Mouse (Mus musculus) erythroid progenitor cell, adult 5-6 weeks (primary cell): ENCODE results near the gene Ppcdc. TPM values are rescaled to one million over a fixed set of nuclear protein-coding genes. Genes with fewer than 3 reads are reported as not detected.

Source experiments
- ATAC-seq: replicated peaks from 2 replicates; pipeline ENCODE4 v1.8.0; 2016; ENCODE audit warnings: moderate number of reproducible peaks, mild to moderate bottlenecking, moderate TSS enrichment, inconsistent platforms; ENCODE audit not compliant: poor library complexity, low FRiP score, severe bottlenecking
- total RNA-seq, 2 experiments: library from RNA; stranded (forward) in 1 of 2; stranded (reverse) in 1 of 2; fragments of 150-400 nt in 1 of 2; fragments of 186-747, 209-891 nt in 1 of 2; gene quantifications; 2 replicates each; pipeline versions ENCODE4 v1.2.3 to v1.2.4; 2015 to 2017; ENCODE audit warnings: low replicate concordance in 2 of 2

Ppcdc gene
- total RNA-seq, 2 experiments from 2014 or later = 6.1 to 17.2 TPM

DNA sequence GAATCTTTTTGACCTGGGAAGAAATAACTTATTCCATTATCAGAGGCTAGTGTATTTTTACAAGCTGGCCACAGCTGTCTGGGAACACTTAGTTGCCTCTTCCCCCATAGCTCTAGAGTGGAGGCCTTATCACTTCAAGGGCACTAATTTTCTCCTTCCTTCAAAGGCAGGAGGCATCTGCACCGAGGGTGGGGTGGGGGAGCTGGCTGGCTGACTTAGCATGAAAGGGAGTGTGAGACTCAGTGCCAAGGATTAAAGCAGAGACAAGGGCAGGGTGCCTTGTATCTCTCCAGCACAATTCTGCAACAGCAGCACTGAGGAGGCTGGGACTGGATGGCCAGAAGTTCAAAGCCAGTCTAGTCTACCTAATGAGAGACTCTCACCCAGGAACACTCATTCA lies 50.8 kb downstream of the Ppcdc start:
- no peak for ATAC-seq

DNA sequence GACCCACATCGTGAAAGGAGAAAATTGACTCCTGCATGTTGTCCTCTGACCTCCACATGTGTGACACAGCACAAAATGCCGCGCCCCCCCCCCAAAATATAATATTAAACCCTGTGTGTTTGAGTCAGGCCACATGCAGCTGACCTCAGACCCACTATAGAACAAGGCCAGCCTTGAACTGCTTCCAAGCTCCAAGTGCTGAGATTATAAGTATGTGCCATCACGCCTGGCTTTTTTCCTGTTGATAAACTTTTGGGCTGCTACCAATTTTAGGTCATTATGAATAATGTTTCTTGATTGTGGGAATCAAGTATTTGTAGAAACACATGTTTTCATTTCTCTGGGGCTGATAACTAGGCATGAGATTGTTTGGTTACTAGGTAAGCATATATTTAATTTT lies 53.0 kb downstream of the Ppcdc start:
- ATAC-seq = no peak

DNA sequence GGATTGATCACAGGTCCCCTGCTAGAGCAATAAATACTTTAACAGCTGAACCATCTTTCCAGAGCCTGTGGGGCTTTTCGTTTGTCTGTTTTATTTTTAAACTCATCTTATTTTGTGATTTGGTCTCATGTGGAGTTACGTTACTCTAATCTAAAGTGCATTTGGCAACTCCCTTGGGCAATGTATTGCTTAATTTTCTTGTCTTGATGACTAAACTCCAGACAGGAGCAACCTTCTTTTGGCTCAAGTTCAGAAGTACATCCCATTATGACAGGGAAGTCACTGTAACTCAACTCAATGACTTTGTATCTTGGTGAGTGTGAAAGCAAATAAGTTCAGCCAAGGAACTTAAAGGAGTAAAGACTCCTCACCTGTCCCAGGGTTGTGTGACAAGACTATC lies 55.3 kb downstream of the Ppcdc start:
- no peak for ATAC-seq

DNA sequence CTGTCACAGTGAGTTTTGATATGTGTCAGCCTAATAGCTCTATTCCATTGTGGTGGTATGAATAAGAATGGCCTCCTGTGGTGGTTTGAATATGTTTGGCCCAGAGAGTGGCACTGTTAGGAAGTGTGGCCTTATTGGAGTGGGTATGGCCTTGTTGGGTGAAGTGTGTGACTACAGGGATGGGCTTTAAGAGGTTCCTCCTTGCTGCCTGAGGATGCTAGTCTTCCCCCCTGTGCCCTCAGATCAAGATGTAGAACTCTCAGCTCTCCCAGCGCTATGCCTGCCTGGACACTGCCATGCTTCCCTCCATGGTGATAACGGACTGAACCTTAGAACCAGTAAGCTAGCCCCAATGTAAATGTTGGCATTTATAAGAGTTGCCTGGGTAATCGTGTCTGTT lies 78.9 kb downstream of the Ppcdc start:
- ATAC-seq = no peak

- ATAC-seq = no peak
Measured at GRCm38 (mm10) chr9:57354377-57355183, 85.3 kb downstream of the Ppcdc start.

DNA sequence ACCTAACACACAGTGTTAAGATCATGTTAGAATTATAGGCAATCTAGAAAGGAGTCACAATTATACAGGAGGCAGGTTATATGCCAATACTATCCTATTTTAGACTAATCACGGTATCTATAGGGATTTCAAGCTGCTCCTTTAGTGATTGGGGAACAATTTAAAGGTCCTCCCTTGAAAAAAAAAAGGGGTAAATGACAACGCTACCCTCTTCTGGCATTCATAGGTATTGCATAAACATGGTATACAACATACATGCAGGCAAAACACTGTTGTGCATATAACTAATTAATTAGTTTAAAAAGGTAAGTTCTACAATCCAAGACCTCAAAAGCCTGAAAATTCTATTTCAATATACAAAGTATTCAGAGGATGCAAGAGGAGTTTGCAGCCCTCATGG lies 88.6 kb downstream of the Ppcdc start:
- peak; percentile 87 for ATAC-seq

GRCm38 (mm10) chr9:57345902-57346301 lies 94.0 kb downstream of the Ppcdc start:
- no peak for ATAC-seq

DNA sequence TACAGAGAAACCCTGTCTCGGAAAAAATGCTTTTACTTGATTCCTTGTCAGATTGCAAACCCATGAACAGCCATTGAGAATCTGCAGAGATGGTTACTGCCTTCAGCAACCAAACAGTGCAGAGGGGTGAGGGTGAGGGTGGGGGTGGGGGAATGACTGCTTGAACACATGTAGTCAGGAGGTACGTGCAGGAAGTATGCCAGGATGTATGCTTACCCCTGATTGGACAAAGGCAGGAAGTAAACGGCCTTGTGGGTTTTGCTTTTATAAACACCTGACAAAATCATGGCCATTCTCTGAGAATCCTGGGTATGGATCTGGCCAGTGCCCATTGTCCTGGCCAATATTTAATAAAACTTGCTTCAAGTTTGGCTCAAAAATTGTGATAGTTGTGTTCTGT lies 96.2 kb downstream of the Ppcdc start:
- no peak for ATAC-seq

DNA sequence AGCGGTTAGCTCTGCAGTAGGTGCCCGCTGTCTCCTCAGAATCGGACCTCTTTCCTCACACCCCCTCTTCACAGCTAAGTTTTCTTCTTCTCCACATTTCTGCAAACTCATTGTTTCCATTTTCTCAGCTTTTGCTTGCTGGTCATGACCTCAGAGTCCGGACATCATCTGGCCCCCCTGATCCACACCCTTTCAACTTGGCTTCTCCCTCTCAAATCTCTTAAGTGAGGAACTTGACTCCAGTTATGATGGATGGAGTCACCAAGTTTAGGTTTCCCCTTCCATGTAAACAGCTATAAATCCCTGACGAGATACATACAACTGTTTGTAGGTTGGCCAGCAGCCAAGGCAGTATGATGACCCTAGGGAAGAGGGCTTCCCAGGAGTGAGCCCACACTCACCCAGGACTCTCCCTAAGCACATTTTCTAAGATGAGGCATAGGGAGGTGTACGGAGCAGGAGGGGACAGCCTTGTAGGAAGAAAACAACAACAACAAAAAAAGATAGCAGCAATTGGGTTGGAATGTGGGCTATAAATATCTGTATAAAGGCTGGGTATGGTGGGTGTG lies 96.9 kb downstream of the Ppcdc start:
- no peak for ATAC-seq

DNA sequence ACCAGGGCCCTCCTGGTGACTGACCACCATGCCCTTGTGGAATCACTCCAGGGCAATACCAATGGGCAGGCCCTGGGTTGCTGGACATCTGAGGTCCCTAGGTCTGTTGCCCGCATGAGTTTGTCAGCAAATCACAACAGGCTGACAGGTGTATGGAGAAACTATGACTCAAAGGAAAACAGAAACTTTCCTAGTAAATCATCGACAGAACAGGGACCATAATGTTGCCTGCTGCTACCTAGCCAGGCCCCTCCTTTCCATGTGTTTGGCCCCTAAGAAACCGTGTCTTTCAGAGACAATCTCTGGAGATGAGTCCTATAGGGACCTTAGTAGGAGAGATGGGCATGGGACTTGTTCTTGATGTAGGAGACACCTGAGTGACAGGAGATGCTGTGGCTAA lies 97.7 kb downstream of the Ppcdc start:
- ATAC-seq = 0 out of 2 replicates have a peak, but pooled peaks have one; percentile 41

DNA sequence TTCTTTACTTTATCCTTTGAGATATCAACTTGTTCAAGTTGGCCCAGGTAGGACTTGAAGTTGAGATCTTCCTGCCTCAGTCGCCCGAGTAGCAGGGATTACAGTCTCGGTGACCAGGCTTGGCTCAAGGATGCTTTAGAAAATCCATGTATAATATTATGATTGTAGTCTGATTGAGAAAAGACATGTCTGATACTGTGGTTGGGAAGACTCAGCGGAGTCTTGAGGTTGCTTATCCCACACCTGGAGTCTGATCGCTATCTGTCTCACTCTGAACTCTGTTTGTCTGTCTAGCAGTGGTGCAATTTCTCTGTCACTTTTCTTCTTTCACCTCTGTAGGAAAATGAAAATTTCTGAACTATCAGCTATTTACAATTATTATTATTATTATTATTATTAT lies 99.6 kb downstream of the Ppcdc start:
- ATAC-seq = no peak

DNA sequence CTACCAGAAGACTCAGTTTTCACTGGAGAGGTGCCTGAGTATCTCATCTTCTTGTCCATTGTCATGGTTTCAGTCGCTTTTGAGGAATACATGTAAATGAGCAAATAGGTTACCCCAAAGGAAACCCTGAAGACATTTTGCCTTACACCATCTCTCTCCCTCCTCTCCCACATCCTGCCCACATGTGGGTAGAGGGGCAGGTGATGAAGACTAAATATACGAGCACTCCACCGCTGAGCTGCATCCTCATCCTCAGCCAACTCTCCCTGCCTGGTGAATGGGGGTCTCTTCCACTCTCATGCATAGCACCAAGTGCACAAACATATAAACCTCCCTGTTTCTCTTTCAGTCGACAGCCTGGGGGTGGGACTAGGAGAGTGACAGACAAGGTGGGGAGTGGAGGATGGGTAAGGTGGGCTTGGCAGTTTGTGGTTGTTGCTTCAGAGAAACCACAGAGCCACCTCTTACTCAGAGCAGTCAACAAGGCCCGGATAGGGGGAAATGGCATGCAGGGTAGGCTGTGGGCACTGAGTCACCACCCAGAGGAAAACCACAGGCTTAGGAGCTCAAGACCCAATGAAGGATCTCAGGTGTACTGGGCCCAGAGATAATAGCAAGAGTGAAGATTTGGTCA lies 100.2 kb downstream of the Ppcdc start:
- ATAC-seq = no peak

DNA sequence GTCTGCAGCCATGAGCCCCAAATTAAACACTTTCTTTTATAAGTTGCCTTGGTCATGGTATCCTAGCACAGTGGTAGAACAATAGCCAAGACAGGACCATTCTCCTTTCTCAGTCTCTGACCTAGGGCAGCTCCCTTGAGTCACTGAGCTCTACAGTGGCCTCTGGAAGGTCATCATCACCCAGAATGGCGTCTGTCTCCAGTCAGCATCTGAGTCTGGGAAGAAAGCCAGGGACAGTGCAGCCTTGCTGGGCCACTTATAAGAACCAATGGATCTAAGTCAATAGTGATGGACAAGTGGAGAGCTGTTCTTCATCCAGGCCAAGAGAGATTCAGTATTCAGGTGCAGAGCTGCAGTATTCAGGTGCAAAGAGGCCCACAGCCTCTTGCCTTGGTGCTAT lies 101.2 kb downstream of the Ppcdc start:
- ATAC-seq = no peak

Other genes with a start within 250 kb of the Ppcdc start
- not detected in 2 replicates for gene Trcg1, start 203.6 kb downstream of the Ppcdc start, total RNA-seq (2015; ENCODE audit: low replicate concordance)
- not detected in 2 replicates for gene Trcg1, start 203.6 kb downstream of the Ppcdc start, total RNA-seq (2017; ENCODE audit: low replicate concordance)
- 46.5 and 50.8 TPM in 2 replicates for gene 1700017B05Rik, start 177.5 kb downstream of the Ppcdc start, total RNA-seq (2015; ENCODE audit: low replicate concordance)
- gene 1700017B05Rik, start 177.5 kb downstream of the Ppcdc start, total RNA-seq (2017; ENCODE audit: low replicate concordance) = 44.3 and 45.0 TPM in 2 replicates
- gene Scamp5, start 27.9 kb upstream of the Ppcdc start, total RNA-seq (2015; ENCODE audit: low replicate concordance) = 0.84 TPM in 1 of 2 replicates, not detected in the other
- 1.2 TPM in 2 replicates for gene Scamp5, start 27.9 kb upstream of the Ppcdc start, total RNA-seq (2017; ENCODE audit: low replicate concordance)
- gene Rpp25, start 63.9 kb upstream of the Ppcdc start, total RNA-seq (2015; ENCODE audit: low replicate concordance) = not detected in 2 replicates
- gene Rpp25, start 63.9 kb upstream of the Ppcdc start, total RNA-seq (2017; ENCODE audit: low replicate concordance) = not detected in 2 replicates
- 138 and 226 TPM in 2 replicates for gene Cox5a, start 81.2 kb upstream of the Ppcdc start, total RNA-seq (2015; ENCODE audit: low replicate concordance)
- gene Cox5a, start 81.2 kb upstream of the Ppcdc start, total RNA-seq (2017; ENCODE audit: low replicate concordance) = 34.4 and 38.2 TPM in 2 replicates
- 2.9 and 5.0 TPM in 2 replicates for gene Fam219b, start 97.4 kb upstream of the Ppcdc start, total RNA-seq (2015; ENCODE audit: low replicate concordance)
- gene Fam219b, start 97.4 kb upstream of the Ppcdc start, total RNA-seq (2017; ENCODE audit: low replicate concordance) = 3.5 and 5.9 TPM in 2 replicates
- 1.7 and 4.0 TPM in 2 replicates for gene Mpi, start 112.6 kb upstream of the Ppcdc start, total RNA-seq (2015; ENCODE audit: low replicate concordance)
- 0.26 and 1.4 TPM in 2 replicates for gene Mpi, start 112.6 kb upstream of the Ppcdc start, total RNA-seq (2017; ENCODE audit: low replicate concordance)
- gene Scamp2, start 120.8 kb upstream of the Ppcdc start, total RNA-seq (2015; ENCODE audit: low replicate concordance) = 23.8 and 28.1 TPM in 2 replicates
- gene Scamp2, start 120.8 kb upstream of the Ppcdc start, total RNA-seq (2017; ENCODE audit: low replicate concordance) = 10.0 and 12.1 TPM in 2 replicates
- 1.1 and 3.4 TPM in 2 replicates for gene Ulk3, start 149.3 kb upstream of the Ppcdc start, total RNA-seq (2015; ENCODE audit: low replicate concordance)
- 0.98 and 5.9 TPM in 2 replicates for gene Ulk3, start 149.3 kb upstream of the Ppcdc start, total RNA-seq (2017; ENCODE audit: low replicate concordance)
- not detected in 2 replicates for gene Cplx3, start 166.2 kb upstream of the Ppcdc start, total RNA-seq (2015; ENCODE audit: low replicate concordance)
- not detected in 2 replicates for gene Cplx3, start 166.2 kb upstream of the Ppcdc start, total RNA-seq (2017; ENCODE audit: low replicate concordance)
- gene Lman1l, start 180.7 kb upstream of the Ppcdc start, total RNA-seq (2015; ENCODE audit: low replicate concordance) = not detected in 2 replicates
- not detected in 2 replicates for gene Lman1l, start 180.7 kb upstream of the Ppcdc start, total RNA-seq (2017; ENCODE audit: low replicate concordance)
- gene Csk, start 213.5 kb upstream of the Ppcdc start, total RNA-seq (2015; ENCODE audit: low replicate concordance) = 34.6 and 46.1 TPM in 2 replicates
- 46.2 and 46.5 TPM in 2 replicates for gene Csk, start 213.5 kb upstream of the Ppcdc start, total RNA-seq (2017; ENCODE audit: low replicate concordance)
- gene Cyp1a2, start 243.6 kb upstream of the Ppcdc start, total RNA-seq (2015; ENCODE audit: low replicate concordance) = not detected in 2 replicates
- gene Cyp1a2, start 243.6 kb upstream of the Ppcdc start, total RNA-seq (2017; ENCODE audit: low replicate concordance) = not detected in 2 replicates
- gene Cyp1a1, start 247.8 kb upstream of the Ppcdc start, total RNA-seq (2015; ENCODE audit: low replicate concordance) = not detected in 2 replicates
- gene Cyp1a1, start 247.8 kb upstream of the Ppcdc start, total RNA-seq (2017; ENCODE audit: low replicate concordance) = not detected in 2 replicates